Mouse (Mus musculus): Measurements from ENCODE around the gene Ubxn11. TPM values are rescaled to one million over a fixed set of nuclear protein-coding genes. Genes with fewer than 3 reads are reported as not detected.
"Not testable (repeated sequence)": the region's sequence is repeated elsewhere in the genome, so short reads cannot be mapped to it uniquely, and the experiment has no call there.

The Ubxn11 gene
- polyA plus RNA-seq, 1 experiment from 2014 or later, result 1.3 TPM

- H3K4me2 ChIP-seq (ENCODE audit: low read depth, low read length), result no peak overlapping the region
- ATAC-seq (ENCODE audit: low read depth), result no peak
- no peaks in the 10 kb centered on the region for H3K27me3 ChIP-seq (ENCODE audit: control insufficient read depth, insufficient read depth, low read depth, low read length)
- H3K9me3 ChIP-seq (replicated peaks; ENCODE audit: control insufficient read depth, low read length), result no peaks in the 10 kb centered on the region
- H3K36me3 ChIP-seq (ENCODE audit: control insufficient read depth, insufficient read depth), result no peaks in the 10 kb centered on the region
- no peak overlapping the region for H3K4me3 ChIP-seq (ENCODE audit: low read depth, low read length)
- H3K4me1 ChIP-seq (ENCODE audit: control insufficient read depth, low read depth, low read length), result no peaks in the 10 kb centered on the region; the same call in none of the 2 replicates
- WGBS (ENCODE audit: insufficient replicate concordance), result 47% methylated on average over 3 of the region's 3 CpGs
- no peak overlapping the region for H3K27ac ChIP-seq (ENCODE audit: low read length)
- no peak overlapping the region for H3K9ac ChIP-seq (ENCODE audit: low read depth, low read length)
Measured at GRCm38 (mm10) chr4:134136280-134136926, 34.0 kb downstream of the Ubxn11 start.

GRCm38 (mm10) chr4:134138857-134139256 is 36.5 kb downstream of the Ubxn11 start:
- no peak overlapping the region for H3K9ac ChIP-seq (ENCODE audit: low read depth, low read length)
- no peak overlapping the region for H3K4me2 ChIP-seq (ENCODE audit: low read depth, low read length)
- WGBS (ENCODE audit: insufficient replicate concordance), result 59% methylated on average over 2 of the region's 2 CpGs
- H3K9me3 ChIP-seq (replicated peaks; ENCODE audit: control insufficient read depth, low read length), result no peaks in the 10 kb centered on the region
- H3K4me1 ChIP-seq (ENCODE audit: control insufficient read depth, low read depth, low read length), result no peaks in the 10 kb centered on the region
- no peak overlapping the region for H3K27ac ChIP-seq (ENCODE audit: low read length)
- H3K4me3 ChIP-seq (ENCODE audit: low read depth, low read length), result no peak overlapping the region
- H3K36me3 ChIP-seq (ENCODE audit: control insufficient read depth, insufficient read depth), result no peaks in the 10 kb centered on the region
- ATAC-seq (ENCODE audit: low read depth), result no peak
- H3K27me3 ChIP-seq (ENCODE audit: control insufficient read depth, insufficient read depth, low read depth, low read length), result no peaks in the 10 kb centered on the region

- not testable (repeated sequence) for H3K27me3 ChIP-seq (ENCODE audit: control insufficient read depth, insufficient read depth, low read depth, low read length); ATAC-seq (ENCODE audit: low read depth); H3K4me1 ChIP-seq (ENCODE audit: control insufficient read depth, low read depth, low read length); H3K9ac ChIP-seq (ENCODE audit: low read depth, low read length); H3K27ac ChIP-seq (ENCODE audit: low read length); H3K4me2 ChIP-seq (ENCODE audit: low read depth, low read length); H3K9me3 ChIP-seq (replicated peaks; ENCODE audit: control insufficient read depth, low read length); H3K4me3 ChIP-seq (ENCODE audit: low read depth, low read length); H3K36me3 ChIP-seq (ENCODE audit: control insufficient read depth, insufficient read depth)
- 80% methylated on average over 5 of the region's 5 CpGs for WGBS (ENCODE audit: insufficient replicate concordance)
Measured at GRCm38 (mm10) chr4:134144297-134144696, 41.9 kb downstream of the Ubxn11 start.

- Histone ChIP-seq H3K9ac (ENCODE audit: low read depth, low read length) (no peak overlapping the region), H3K9me3 (replicated peaks; ENCODE audit: control insufficient read depth, low read length) (no peaks in the 10 kb centered on the region), H3K27me3 (ENCODE audit: control insufficient read depth, insufficient read depth, low read depth, low read length) (no peaks in the 10 kb centered on the region), H3K27ac (ENCODE audit: low read length) (no peak overlapping the region), H3K36me3 (ENCODE audit: control insufficient read depth, insufficient read depth) (peaks cover 18% of the 10 kb centered on the region), H3K4me2 (ENCODE audit: low read depth, low read length) (no peak overlapping the region), H3K4me3 (ENCODE audit: low read depth, low read length) (no peak overlapping the region), H3K4me1 (ENCODE audit: control insufficient read depth, low read depth, low read length) (no peaks in the 10 kb centered on the region)
- 76% methylated on average over 4 of the region's 4 CpGs for WGBS (ENCODE audit: insufficient replicate concordance)
- no peak for ATAC-seq (ENCODE audit: low read depth)
Measured at GRCm38 (mm10) chr4:134149389-134149788, 47.0 kb downstream of the Ubxn11 start.

DNA sequence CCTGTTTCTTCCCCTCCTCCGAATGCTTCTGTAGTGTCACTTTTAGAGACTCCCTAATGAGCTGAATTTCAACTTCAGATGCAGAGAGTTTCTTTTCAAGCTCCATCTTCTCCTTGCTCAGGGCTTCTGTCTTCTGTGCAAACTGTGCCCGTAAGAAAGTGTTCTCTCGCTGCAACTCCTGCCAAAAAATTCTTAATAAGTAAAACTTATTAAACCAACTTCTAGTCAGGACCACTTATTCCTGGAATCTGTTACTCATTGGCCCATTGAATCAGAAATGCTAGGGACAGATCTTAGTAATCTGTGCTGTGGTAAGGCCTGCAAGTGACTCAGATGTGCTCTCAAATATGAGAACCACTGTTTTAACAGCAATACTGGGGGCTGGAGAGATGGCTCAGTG is 49.7 kb downstream of the Ubxn11 start:
- no peak overlapping the region for H3K4me3 ChIP-seq (ENCODE audit: low read depth, low read length)
- no peak for ATAC-seq (ENCODE audit: low read depth)
- H3K4me1 ChIP-seq (ENCODE audit: control insufficient read depth, low read depth, low read length), result no peaks in the 10 kb centered on the region
- no peak overlapping the region for H3K27ac ChIP-seq (ENCODE audit: low read length)
- no peak overlapping the region for H3K9ac ChIP-seq (ENCODE audit: low read depth, low read length)
- H3K36me3 ChIP-seq (ENCODE audit: control insufficient read depth, insufficient read depth), result peaks cover 23% of the 10 kb centered on the region
- no peak overlapping the region for H3K4me2 ChIP-seq (ENCODE audit: low read depth, low read length)
- no peaks in the 10 kb centered on the region for H3K27me3 ChIP-seq (ENCODE audit: control insufficient read depth, insufficient read depth, low read depth, low read length)
- 87% methylated on average over 3 of the region's 3 CpGs for WGBS (ENCODE audit: insufficient replicate concordance)
- H3K9me3 ChIP-seq (replicated peaks; ENCODE audit: control insufficient read depth, low read length), result no peaks in the 10 kb centered on the region

DNA sequence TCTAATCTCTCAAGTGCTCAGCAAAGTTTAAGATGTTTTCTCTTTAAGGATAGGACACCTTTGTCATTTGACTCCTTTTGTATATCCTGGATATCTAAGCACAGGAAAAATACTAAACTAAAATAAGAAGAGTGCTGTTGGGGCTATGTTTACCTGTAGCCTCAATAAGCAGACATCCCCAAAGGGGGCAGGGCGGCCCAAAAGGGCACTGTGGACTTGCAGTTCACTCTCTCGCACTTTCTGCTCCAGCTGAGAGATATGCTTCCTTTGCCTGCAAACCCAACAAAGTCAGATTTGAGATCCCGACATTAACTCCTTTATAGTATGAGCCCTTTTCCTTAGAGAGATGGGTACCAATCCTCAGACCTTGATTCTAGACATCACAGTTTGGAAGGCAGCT is 51.3 kb downstream of the Ubxn11 start:
- no peak overlapping the region for H3K27ac ChIP-seq (ENCODE audit: low read length)
- no peaks in the 10 kb centered on the region for H3K9me3 ChIP-seq (replicated peaks; ENCODE audit: control insufficient read depth, low read length)
- H3K4me2 ChIP-seq (ENCODE audit: low read depth, low read length), result no peak overlapping the region
- H3K4me3 ChIP-seq (ENCODE audit: low read depth, low read length), result no peak overlapping the region
- no peaks in the 10 kb centered on the region for H3K27me3 ChIP-seq (ENCODE audit: control insufficient read depth, insufficient read depth, low read depth, low read length)
- H3K9ac ChIP-seq (ENCODE audit: low read depth, low read length), result no peak overlapping the region
- H3K4me1 ChIP-seq (ENCODE audit: control insufficient read depth, low read depth, low read length), result no peaks in the 10 kb centered on the region; the same call in 1 of the 2 replicates
- WGBS (ENCODE audit: insufficient replicate concordance), result 83% methylated on average over 3 of the region's 3 CpGs
- H3K36me3 ChIP-seq (ENCODE audit: control insufficient read depth, insufficient read depth), result peaks cover 14% of the 10 kb centered on the region
- no peak for ATAC-seq (ENCODE audit: low read depth)

DNA sequence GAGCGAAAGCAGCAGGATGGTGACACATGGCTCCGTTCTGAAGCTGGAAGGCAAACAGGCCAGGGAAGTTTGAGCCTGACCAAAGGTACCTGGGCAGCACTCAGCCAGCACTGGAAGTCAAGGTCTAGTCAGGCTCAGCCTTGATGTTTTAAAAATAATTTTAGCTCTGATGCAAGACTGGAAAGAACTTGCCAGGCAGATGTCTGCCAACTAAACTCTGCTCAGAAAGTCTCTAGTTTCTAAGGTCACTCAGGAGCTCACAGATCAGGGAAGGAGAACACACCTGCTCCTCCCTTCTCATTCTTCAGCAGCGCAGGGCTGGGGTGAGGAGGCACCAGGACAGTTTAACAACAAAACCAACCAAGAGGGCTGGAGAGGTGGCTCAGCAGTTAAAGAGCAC is 52.0 kb downstream of the Ubxn11 start:
- no peaks in the 10 kb centered on the region for H3K27me3 ChIP-seq (ENCODE audit: control insufficient read depth, insufficient read depth, low read depth, low read length)
- peaks cover 14% of the 10 kb centered on the region for H3K36me3 ChIP-seq (ENCODE audit: control insufficient read depth, insufficient read depth)
- no peak overlapping the region for H3K27ac ChIP-seq (ENCODE audit: low read length)
- ATAC-seq (ENCODE audit: low read depth), result no peak
- H3K9me3 ChIP-seq (replicated peaks; ENCODE audit: control insufficient read depth, low read length), result no peaks in the 10 kb centered on the region
- H3K4me2 ChIP-seq (ENCODE audit: low read depth, low read length), result no peak overlapping the region
- peaks cover 6% of the 10 kb centered on the region for H3K4me1 ChIP-seq (ENCODE audit: control insufficient read depth, low read depth, low read length)
- no peak overlapping the region for H3K4me3 ChIP-seq (ENCODE audit: low read depth, low read length)
- H3K9ac ChIP-seq (ENCODE audit: low read depth, low read length), result no peak overlapping the region
- WGBS (ENCODE audit: insufficient replicate concordance), result 90% methylated on average over 3 of the region's 3 CpGs

GRCm38 (mm10) chr4:134155531-134155930 is 53.2 kb downstream of the Ubxn11 start:
- Histone ChIP-seq H3K9ac (ENCODE audit: low read depth, low read length) (no peak overlapping the region), H3K27ac (ENCODE audit: low read length) (no peak overlapping the region), H3K27me3 (ENCODE audit: control insufficient read depth, insufficient read depth, low read depth, low read length) (no peaks in the 10 kb centered on the region), H3K36me3 (ENCODE audit: control insufficient read depth, insufficient read depth) (peaks cover 11% of the 10 kb centered on the region), H3K9me3 (replicated peaks; ENCODE audit: control insufficient read depth, low read length) (no peaks in the 10 kb centered on the region), H3K4me1 (ENCODE audit: control insufficient read depth, low read depth, low read length) (peaks cover 6% of the 10 kb centered on the region), H3K4me2 (ENCODE audit: low read depth, low read length) (no peak overlapping the region), H3K4me3 (ENCODE audit: low read depth, low read length) (no peak overlapping the region)
- 79% methylated on average over 6 of the region's 6 CpGs for WGBS (ENCODE audit: insufficient replicate concordance)
- ATAC-seq (ENCODE audit: low read depth), result no peak

DNA sequence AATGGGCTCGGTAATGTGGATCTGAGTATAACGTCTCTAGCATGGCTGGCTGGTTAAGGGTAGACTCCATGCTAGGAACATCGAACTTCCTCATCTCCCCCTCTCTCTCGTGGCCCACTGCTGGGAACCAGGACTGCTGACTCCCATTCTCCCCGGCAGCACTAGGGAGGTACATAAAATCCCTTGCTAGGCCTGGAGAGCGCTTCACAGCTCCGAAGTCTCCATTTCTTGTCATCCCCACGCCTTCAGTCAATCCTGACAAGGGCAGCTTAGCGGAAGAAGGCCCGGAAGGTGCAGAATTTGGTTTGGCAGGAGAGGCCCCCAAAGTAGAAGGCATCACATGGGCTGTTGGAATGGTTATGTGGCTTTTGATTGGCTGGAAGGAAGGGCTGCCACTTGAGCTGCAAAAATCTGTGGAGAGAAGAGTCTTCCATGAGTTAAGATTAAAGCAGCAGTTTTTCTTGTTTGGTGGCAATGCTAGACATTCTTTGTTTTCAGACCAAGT is 53.6 kb downstream of the Ubxn11 start:
- Histone ChIP-seq H3K9ac (ENCODE audit: low read depth, low read length) (no peak overlapping the region), H3K27ac (ENCODE audit: low read length) (no peak overlapping the region), H3K4me3 (ENCODE audit: low read depth, low read length) (no peak overlapping the region), H3K4me1 (ENCODE audit: control insufficient read depth, low read depth, low read length) (peaks cover 6% of the 10 kb centered on the region), H3K4me2 (ENCODE audit: low read depth, low read length) (no peak overlapping the region), H3K9me3 (replicated peaks; ENCODE audit: control insufficient read depth, low read length) (no peaks in the 10 kb centered on the region), H3K36me3 (ENCODE audit: control insufficient read depth, insufficient read depth) (peaks cover 11% of the 10 kb centered on the region), H3K27me3 (ENCODE audit: control insufficient read depth, insufficient read depth, low read depth, low read length) (no peaks in the 10 kb centered on the region)
- no peak for ATAC-seq (ENCODE audit: low read depth)
- 80% methylated on average over 10 of the region's 10 CpGs for WGBS (ENCODE audit: insufficient replicate concordance)
